Mouse (Mus musculus) frontal cortex, postnatal 36 days (tissue): ENCODE data around the gene Syngr1.
"Not testable (repeated sequence)": the region's sequence is repeated elsewhere in the genome, so short reads cannot be mapped to it uniquely, and the experiment has no call there.

Experiments used
- DNase-seq, 2 experiments: peaks; one replicate each; pipeline ENCODE4 v3.0.0; 2022; ENCODE audit warnings: low spot score in 2 of 2

Gene Syngr1

GRCm38 (mm10) chr15:80115866-80116794, 25.0 kb downstream of the Syngr1 start:
- no peak for DNase-seq

GRCm38 (mm10) chr15:80117154-80117553, 26.0 kb downstream of the Syngr1 start:
- DNase-seq, result no peak

DNA sequence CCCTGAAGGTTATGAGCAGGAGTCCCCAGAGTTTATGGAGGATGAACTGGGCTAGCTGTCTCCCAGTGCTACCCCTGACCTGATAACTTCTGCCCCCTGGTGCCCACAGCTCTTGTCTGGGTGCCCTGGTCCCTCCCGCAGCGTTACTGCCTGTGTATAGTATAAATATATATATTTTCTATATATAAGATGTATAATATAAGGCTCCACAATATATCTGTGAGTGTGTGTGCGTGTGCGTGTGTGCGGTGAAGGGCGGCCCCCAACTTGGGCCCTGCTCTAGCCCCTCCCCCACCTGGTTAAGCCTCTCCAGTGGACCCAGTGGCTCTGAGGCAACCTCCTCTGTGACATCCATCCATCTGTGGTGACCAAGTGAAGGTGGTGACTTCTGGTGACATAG, 27.9 kb downstream of the Syngr1 start:
- no peak for DNase-seq

- DNase-seq, result no peak
Observed at GRCm38 (mm10) chr15:80121721-80122325, 30.7 kb downstream of the Syngr1 start.

- not testable (repeated sequence) for DNase-seq
Observed at GRCm38 (mm10) chr15:80122431-80122830, 31.3 kb downstream of the Syngr1 start.

DNA sequence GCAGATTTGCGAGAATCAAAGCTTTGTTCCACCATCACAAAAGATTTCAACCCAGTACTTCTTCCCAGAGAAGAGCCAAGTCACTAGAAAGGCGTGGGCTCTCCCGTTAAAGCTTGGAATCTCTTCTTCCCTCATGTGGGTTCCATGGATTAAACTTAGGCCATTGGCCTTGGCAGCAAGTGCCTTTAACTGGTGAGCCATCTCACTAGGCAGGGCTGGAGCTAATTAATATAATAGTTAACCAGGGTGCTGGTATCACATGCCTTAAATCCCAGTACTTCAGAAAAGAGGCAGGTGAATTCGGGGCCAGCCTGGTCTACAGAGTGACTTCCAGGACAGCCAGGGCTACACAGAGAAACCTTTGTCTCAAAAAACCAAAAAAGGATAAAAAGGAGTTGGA, 33.5 kb downstream of the Syngr1 start:
- no peak for DNase-seq

- no peak for DNase-seq
Observed at GRCm38 (mm10) chr15:80127191-80127590, 36.1 kb downstream of the Syngr1 start.

- DNase-seq, result no peak
Observed at GRCm38 (mm10) chr15:80129982-80130381, 38.8 kb downstream of the Syngr1 start.

- no peak for DNase-seq
Observed at GRCm38 (mm10) chr15:80130689-80131088, 39.6 kb downstream of the Syngr1 start.

- DNase-seq, result no peak
Observed at GRCm38 (mm10) chr15:80131421-80131820, 40.3 kb downstream of the Syngr1 start.

- no peak for DNase-seq
Observed at GRCm38 (mm10) chr15:80132452-80132851, 41.3 kb downstream of the Syngr1 start.

DNA sequence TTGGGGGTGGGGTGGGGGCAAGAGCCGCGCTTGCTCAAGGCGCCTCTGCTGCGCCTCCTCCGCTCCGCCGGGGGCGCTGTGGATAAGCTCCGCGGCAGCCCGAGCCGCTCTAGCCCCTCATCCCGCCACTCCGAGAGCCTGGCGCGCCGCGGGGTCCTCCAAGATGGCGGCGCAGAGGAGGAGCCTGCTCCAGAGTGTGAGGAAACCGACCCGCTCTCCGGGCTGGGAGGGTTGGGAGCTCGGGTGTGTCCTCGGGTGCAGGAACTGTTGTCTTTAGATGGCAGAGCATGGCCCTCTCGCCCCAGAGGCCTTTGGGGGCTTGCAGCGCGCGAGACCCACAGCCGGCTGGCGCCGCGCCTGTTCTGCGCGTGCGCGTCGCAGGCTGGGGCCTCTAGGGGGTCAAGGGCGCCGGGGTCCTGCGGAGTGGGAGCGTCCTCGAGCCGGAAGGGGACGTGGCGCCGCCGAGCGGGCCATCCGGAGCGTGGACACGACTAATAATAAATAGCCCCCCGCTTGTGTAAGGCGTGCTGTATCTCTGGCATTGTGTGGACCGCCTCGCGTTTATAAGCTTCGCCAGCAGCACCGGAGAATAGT, 42.0 kb downstream of the Syngr1 start, which contains the start of gene Tab1:
Tab1 (plus strand) TSS at position 135 of the 594 bp plus-strand sequence.
- DNase-seq, result peak; percentile 92 to 94

- no peak for DNase-seq
Observed at GRCm38 (mm10) chr15:80133682-80134449, 42.7 kb downstream of the Syngr1 start.

- no peak for DNase-seq
Observed at GRCm38 (mm10) chr15:80134450-80134847, 43.3 kb downstream of the Syngr1 start.

GRCm38 (mm10) chr15:80135499-80135898, 44.4 kb downstream of the Syngr1 start:
- DNase-seq, result no peak

GRCm38 (mm10) chr15:80136645-80137044, 45.5 kb downstream of the Syngr1 start:
- DNase-seq, result no peak

DNA sequence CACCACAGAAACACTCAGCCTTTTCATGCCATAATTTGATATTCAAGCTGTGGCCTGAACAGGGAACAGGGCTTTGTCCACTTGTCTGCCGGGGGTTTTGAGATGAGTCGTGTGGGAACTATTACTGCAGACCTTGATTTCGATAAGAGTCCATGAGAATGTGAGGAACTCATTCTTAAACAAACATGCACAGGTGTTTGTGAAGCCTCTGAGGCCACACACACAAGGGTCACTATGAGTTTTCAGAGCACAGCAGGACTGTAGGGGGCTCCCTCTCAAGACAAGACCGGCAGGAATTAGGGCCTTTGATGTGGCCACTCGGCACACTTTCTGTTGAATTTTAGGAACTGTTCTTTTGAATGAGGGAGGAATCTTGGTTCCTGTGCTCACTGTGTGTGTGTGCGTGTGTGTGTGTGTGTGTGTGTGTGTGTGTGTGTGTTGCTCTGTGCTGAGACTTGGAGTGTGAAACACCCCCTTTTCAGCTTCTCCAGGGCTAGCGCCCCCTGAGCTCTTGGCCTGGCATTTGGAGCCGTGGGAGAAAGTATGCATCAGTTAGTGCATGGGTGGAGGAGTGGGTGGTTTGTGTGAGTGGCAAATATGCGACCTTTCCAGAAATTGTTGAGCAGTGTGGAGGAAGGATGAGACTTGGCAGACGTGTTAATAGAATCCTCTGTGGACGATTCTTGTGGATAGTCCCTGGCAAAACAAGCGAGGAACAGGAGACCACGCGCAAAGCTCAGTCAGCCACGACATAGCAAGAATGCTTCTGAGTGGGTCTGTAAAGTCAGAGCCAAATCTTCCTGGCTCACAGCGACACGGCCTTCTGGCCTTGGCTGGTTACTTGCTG, 47.0 kb downstream of the Syngr1 start:
- peak; percentile 80 to 81 for DNase-seq

DNA sequence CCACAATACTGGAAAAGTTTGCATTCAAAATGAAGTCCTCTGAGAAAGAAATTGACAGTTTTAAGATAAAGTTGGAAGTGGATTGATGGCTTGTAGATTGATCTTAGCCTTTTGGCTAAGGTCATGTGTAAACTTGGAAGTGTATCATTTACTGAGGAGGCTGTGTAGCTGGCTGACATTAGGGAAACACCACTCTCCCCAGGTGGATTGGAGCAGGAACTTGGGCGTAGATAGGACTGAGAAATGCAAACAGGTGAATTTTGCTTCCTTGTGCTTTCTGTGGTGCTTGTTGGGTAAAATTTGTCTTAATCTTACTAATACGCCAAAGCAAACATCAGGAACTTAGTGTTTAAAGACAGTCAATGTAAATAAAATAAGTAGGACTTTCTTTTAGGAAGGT, 49.2 kb downstream of the Syngr1 start:
- DNase-seq, result no peak

- no peak for DNase-seq
Observed at GRCm38 (mm10) chr15:80140878-80141277, 49.7 kb downstream of the Syngr1 start.

DNA sequence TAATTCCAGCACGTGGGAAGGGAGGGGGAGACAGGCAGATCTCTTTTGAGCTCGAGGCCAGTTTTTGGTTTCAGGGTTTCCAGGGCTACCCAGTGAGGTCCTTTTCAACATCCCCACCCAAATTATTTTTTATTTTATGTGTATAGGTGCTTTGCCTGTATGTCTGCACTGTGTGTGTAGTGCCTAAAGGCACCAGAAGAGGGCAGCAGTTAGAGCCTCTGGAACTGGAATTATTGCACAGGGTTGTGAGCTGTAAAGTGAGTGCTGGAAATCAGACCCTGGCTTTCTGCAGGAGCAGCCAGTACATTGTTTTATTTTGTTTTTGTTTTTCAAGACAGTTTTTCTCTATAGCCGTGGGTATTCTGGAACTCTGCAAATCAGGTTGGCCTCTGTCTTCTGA, 51.0 kb downstream of the Syngr1 start:
- no peak for DNase-seq

- DNase-seq, result no peak
Observed at GRCm38 (mm10) chr15:80143760-80144159, 52.6 kb downstream of the Syngr1 start.
